ENCODE assay signal across 22 mouse cellular contexts in the genomic region with DNA sequence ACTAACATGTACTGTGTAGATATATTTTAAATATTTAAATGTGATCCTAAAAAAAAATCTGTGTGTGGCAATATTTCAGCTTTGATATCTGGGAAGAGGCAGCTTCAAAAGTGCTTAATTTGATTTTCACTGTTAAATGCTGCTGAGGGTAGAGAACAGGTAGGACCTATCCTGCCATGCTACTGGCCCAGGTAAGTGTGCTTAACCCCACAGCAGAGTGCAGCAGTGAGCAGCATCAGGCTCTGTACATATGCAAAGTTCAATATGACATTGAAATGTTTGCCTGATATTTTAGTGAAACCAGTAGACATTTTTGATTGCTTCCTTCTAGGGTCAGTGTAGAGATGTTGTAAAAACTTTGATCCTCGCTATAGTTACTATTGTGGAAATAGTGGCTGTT. TPM values are rescaled to one million over a fixed set of nuclear protein-coding genes. Genes with fewer than 3 reads are reported as not detected.
DNase-seq lines count a peak whose midpoint lies in the region; ATAC-seq and TF ChIP-seq lines count a peak whose summit lies in the region.
"Had no signal": no experiment of that assay in that cellular context is flagged by ENCODE, and none has a peak within 500 bp of the region (broad histone marks: within the 10 kb centered on the region; RNA-seq: fewer than 3 reads in every experiment).

No protein-coding gene starts in this region.

- no peak for ATAC-seq in intestine, postnatal 0 days
- ATAC-seq in intestine, embryonic 15.5 days, result no peak
- ATAC-seq in midbrain, postnatal 0 days (ENCODE audit: low FRiP score), result no peak
- peak; percentile 48 for ATAC-seq in inflammation-experienced regulatory T-cells, adult 6 months
- ATAC-seq: midbrain, embryonic 16.5 days had no signal

- no peaks in the 10 kb centered on the region for H3K27me3 ChIP-seq in intestine, postnatal 0 days (replicated peaks; ENCODE audit: control insufficient read depth, insufficient read depth, low read length)
- no peaks in the 10 kb centered on the region for H3K27me3 ChIP-seq in intestine, embryonic 15.5 days (replicated peaks)
- no peaks in the 10 kb centered on the region for H3K27me3 ChIP-seq in midbrain, postnatal 0 days (ENCODE audit: insufficient read depth, low read length)
- H3K27me3 ChIP-seq in midbrain, embryonic 10.5 days (ENCODE audit: low read depth, poor library complexity, severe bottlenecking), result no peaks in the 10 kb centered on the region
- H3K27me3 ChIP-seq: heart, embryonic 15.5 days; hindbrain, embryonic 15.5 days; limb, embryonic 12.5 days; liver, embryonic 13.5 days had no signal

- H3K4me1 ChIP-seq in intestine, postnatal 0 days (replicated peaks; ENCODE audit: control insufficient read depth, insufficient read depth, low read length), result no peaks in the 10 kb centered on the region
- H3K4me1 ChIP-seq in intestine, embryonic 15.5 days (replicated peaks), result no peaks in the 10 kb centered on the region
- no peaks in the 10 kb centered on the region for H3K4me1 ChIP-seq in midbrain, postnatal 0 days (ENCODE audit: insufficient read depth, low read length)
- H3K4me1 ChIP-seq in midbrain, embryonic 10.5 days, result no peaks in the 10 kb centered on the region
- H3K4me1 ChIP-seq: heart, embryonic 15.5 days; hindbrain, embryonic 15.5 days; limb, embryonic 12.5 days; liver, embryonic 13.5 days had no signal

- 98% methylated on average over 1 of the region's 1 CpGs for WGBS in intestine, postnatal 0 days
- WGBS in intestine, embryonic 15.5 days, result 89% methylated on average over 1 of the region's 1 CpGs
- WGBS in midbrain, postnatal 0 days, result 93% methylated on average over 1 of the region's 1 CpGs
- WGBS in midbrain, embryonic 10.5 days, result 96% methylated on average over 1 of the region's 1 CpGs

- H3K9me3 ChIP-seq in intestine, postnatal 0 days (ENCODE audit: control insufficient read depth), result no peaks in the 10 kb centered on the region
- no peaks in the 10 kb centered on the region for H3K9me3 ChIP-seq in intestine, embryonic 15.5 days
- H3K9me3 ChIP-seq in midbrain, postnatal 0 days (ENCODE audit: low read length), result no peaks in the 10 kb centered on the region
- H3K9me3 ChIP-seq in midbrain, embryonic 10.5 days (replicated peaks), result no peaks in the 10 kb centered on the region
- H3K9me3 ChIP-seq: heart, embryonic 15.5 days; hindbrain, embryonic 15.5 days; limb, embryonic 12.5 days; liver, embryonic 13.5 days had no signal

- no peak overlapping the region for H3K4me3 ChIP-seq in intestine, postnatal 0 days (ENCODE audit: low read depth, low read length)
- no peak overlapping the region for H3K4me3 ChIP-seq in intestine, embryonic 15.5 days (replicated peaks)
- no peak overlapping the region for H3K4me3 ChIP-seq in midbrain, postnatal 0 days (ENCODE audit: low read depth, low read length)
- no peak overlapping the region for H3K4me3 ChIP-seq in midbrain, embryonic 10.5 days
- H3K4me3 ChIP-seq: heart, embryonic 15.5 days; hindbrain, embryonic 15.5 days; limb, embryonic 12.5 days; liver, embryonic 13.5 days had no signal

- no peak for DNase-seq in midbrain, postnatal 0 days (ENCODE audit: low spot score)
- no peak for DNase-seq in midbrain, embryonic 10.5 days (ENCODE audit: low spot score)
- no peak for DNase-seq in frontal cortex, postnatal 14 days (ENCODE audit: low spot score in 2 of 2)
- DNase-seq in kidney, postnatal 36 days, result no peak
- DNase-seq: adrenal gland, postnatal 14 days; B cell, adult 2 months; cerebellum, adult 11-12 months; cerebellum, postnatal 14 days; heart, postnatal 4 days; kidney, adult 8-10 months; liver, embryonic 13.5 days; retina, postnatal 1 day; thymus, postnatal 36 days had no signal

- H3K9ac ChIP-seq in intestine, postnatal 0 days (ENCODE audit: low read depth, low read length), result no peak overlapping the region
- no peak overlapping the region for H3K9ac ChIP-seq in intestine, embryonic 15.5 days
- H3K9ac ChIP-seq in midbrain, postnatal 0 days (replicated peaks; ENCODE audit: low read length, poor library complexity, severe bottlenecking), result no peak overlapping the region
- H3K9ac ChIP-seq: heart, embryonic 15.5 days; hindbrain, embryonic 15.5 days; limb, embryonic 12.5 days; liver, embryonic 13.5 days had no signal

- no peak overlapping the region for H3K27ac ChIP-seq in intestine, postnatal 0 days (ENCODE audit: low read depth, low read length)
- H3K27ac ChIP-seq in intestine, embryonic 15.5 days, result no peak overlapping the region
- H3K27ac ChIP-seq in midbrain, postnatal 0 days (ENCODE audit: low read depth, low read length), result no peak overlapping the region
- no peak overlapping the region for H3K27ac ChIP-seq in midbrain, embryonic 10.5 days (replicated peaks)
- H3K27ac ChIP-seq: heart, embryonic 15.5 days; hindbrain, embryonic 15.5 days; limb, embryonic 12.5 days; liver, embryonic 13.5 days had no signal

- H3K36me3 ChIP-seq in intestine, postnatal 0 days (ENCODE audit: control insufficient read depth, insufficient read depth), result peaks cover 24% of the 10 kb centered on the region
- peaks cover 3% of the 10 kb centered on the region; the same call in 1 of the 2 replicates for H3K36me3 ChIP-seq in intestine, embryonic 15.5 days
- H3K36me3 ChIP-seq in midbrain, postnatal 0 days (ENCODE audit: insufficient read depth, low read length), result peaks cover 4% of the 10 kb centered on the region; the same call in 1 of the 2 replicates
- peaks cover 64% of the 10 kb centered on the region for H3K36me3 ChIP-seq in midbrain, embryonic 10.5 days

- peak; percentile 53 for TF ChIP-seq CTCF in intestine, postnatal 0 days (IDR thresholded peaks at IDR 0.05; ENCODE audit: low read depth)
- TF ChIP-seq CTCF in midbrain, postnatal 0 days (IDR thresholded peaks at IDR 0.05), result peak; percentile 52

- no peak overlapping the region for H3K4me2 ChIP-seq in intestine, postnatal 0 days (replicated peaks; ENCODE audit: low read depth)
- no peak overlapping the region for H3K4me2 ChIP-seq in intestine, embryonic 15.5 days (replicated peaks)
- no peak overlapping the region for H3K4me2 ChIP-seq in midbrain, postnatal 0 days (ENCODE audit: low read depth, low read length, poor library complexity, severe bottlenecking)
- H3K4me2 ChIP-seq: heart, embryonic 15.5 days; hindbrain, embryonic 15.5 days; limb, embryonic 12.5 days; liver, embryonic 13.5 days had no signal

RNA-seq across cellular contexts. Expression of a gene that starts 14.4 kb away (rescaled TPM):
- 15.9 and 19.2 TPM in 2 replicates for polyA plus RNA-seq in intestine, postnatal 0 days (2015; fragmentation: Nextera tagmentation; extraction: Ambion mirVana)
- polyA plus RNA-seq in intestine, embryonic 15.5 days (2015; fragmentation: Nextera tagmentation; extraction: Ambion mirVana), result 10.3 and 12.6 TPM in 2 replicates
- total RNA-seq in midbrain, postnatal 0 days (2014; rRNA removed), result 0.93 and 1.3 TPM in 2 replicates
- 1.6 and 2.0 TPM in 2 replicates for polyA plus RNA-seq in midbrain, postnatal 0 days (2015; fragmentation: Nextera tagmentation; extraction: Ambion mirVana)
- 3.3 and 3.5 TPM in 2 replicates for polyA plus RNA-seq in midbrain, embryonic 10.5 days (2016; fragmentation: Nextera tagmentation; extraction: Ambion mirVana)
- polyA plus RNA-seq in inflammation-experienced regulatory T-cells, adult 6 months (2017; shearing (Covaris generic)), result 100 to 1,000 TPM in 1 of 3 experiments, 10 to 100 TPM in 2; 57.2 to 116 (median 62.2) TPM

RNA-seq across cellular contexts. Expression of a gene that starts 25.7 kb away (rescaled TPM):
- 0.12 and 0.18 TPM in 2 replicates for polyA plus RNA-seq in intestine, postnatal 0 days (2015; fragmentation: Nextera tagmentation; extraction: Ambion mirVana)
- polyA plus RNA-seq in intestine, embryonic 15.5 days (2015; fragmentation: Nextera tagmentation; extraction: Ambion mirVana), result 0.09 and 0.44 TPM in 2 replicates
- 7.3 and 10.1 TPM in 2 replicates for total RNA-seq in midbrain, postnatal 0 days (2014; rRNA removed)
- 7.1 and 10.6 TPM in 2 replicates for polyA plus RNA-seq in midbrain, postnatal 0 days (2015; fragmentation: Nextera tagmentation; extraction: Ambion mirVana)
- polyA plus RNA-seq in midbrain, embryonic 10.5 days (2016; fragmentation: Nextera tagmentation; extraction: Ambion mirVana), result 0.42 and 1.3 TPM in 2 replicates
- polyA plus RNA-seq in inflammation-experienced regulatory T-cells, adult 6 months (2017; shearing (Covaris generic)), result 1 to 10 TPM in 2 of 3 experiments, under 1 TPM in 1; 0.94 to 1.6 (median 1.5) TPM
- total RNA-seq: adrenal gland, postnatal 14 days; gastrocnemius, adult 8-10 months; heart, adult 8-10 months had no signal
